Mouse (Mus musculus) G1E (cell line): ENCODE measurements around the gene C1qtnf1.

ENCODE experiments used
- CTCF ChIP-seq: IDR thresholded peaks from 2 replicates; pipeline ENCODE4 v1.5.1; 2012; ENCODE audit warnings: low read depth, low read length, inconsistent platforms, mixed read lengths
- POLR2AphosphoS5 ChIP-seq: IDR thresholded peaks from 2 replicates; pipeline ENCODE4 v1.6.1; 2012; ENCODE audit warnings: low read depth, low read length, inconsistent platforms; ENCODE audit not compliant: insufficient replicate concordance

DNA sequence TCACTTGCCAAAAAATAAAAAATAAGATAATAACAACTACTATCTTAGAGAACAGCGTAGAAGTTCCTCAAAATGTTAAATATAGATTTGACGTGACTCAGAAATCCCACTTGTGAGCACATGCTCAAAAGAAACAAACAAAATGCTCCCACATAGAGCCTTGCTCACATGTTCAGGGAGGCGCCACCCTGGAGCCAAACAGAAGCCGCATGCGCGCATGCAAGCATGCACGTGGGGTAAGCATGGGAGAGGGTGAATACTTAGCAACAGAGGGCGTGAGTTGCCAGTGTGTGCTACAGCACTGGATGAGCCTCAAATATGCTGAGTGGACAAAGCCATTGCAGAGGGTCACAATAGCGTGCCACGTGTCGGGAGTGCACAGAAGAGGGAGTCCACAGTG, 28.9 kb downstream of the C1qtnf1 start:
- no peak for TF ChIP-seq CTCF
- TF ChIP-seq POLR2AphosphoS5: no peak
